Mouse (Mus musculus): Measurements from ENCODE around the gene Plekhb2. TPM values are rescaled to one million over a fixed set of nuclear protein-coding genes. Genes with fewer than 3 reads are reported as not detected.
A peak's percentile ranks its signal among the peaks of the same experiment; 100 is the strongest.

The Plekhb2 gene
- polyA plus RNA-seq, 1 experiment = 33.3 TPM

DNA sequence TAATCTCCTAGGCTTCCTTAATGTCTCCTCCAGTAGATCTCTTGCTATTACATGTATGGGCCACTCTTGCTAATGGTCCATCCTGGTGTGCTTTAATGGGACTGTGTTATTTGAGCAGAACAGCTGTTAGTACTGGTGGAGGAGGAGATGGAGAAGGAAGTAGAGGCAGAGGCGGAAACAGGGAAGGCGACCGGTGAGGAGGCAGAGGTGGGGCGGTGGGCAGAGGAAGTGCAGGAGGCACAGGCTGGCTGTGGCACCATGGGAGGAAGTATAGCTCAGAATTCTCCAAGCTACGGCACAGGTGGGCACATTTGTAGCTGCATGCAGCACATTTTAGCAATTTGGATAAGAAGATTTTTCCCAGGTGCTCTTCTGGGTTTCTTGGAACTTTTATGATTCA lies 23.8 kb downstream of the Plekhb2 start:
- no peak for TF ChIP-seq EP300 (IDR thresholded peaks at IDR 0.05; ENCODE audit: insufficient read depth, low read depth, low read length)
- TF ChIP-seq POLR2A (IDR thresholded peaks at IDR 0.05; ENCODE audit: insufficient read depth, low read length) = no peak
- no peak for TF ChIP-seq CTCF (IDR thresholded peaks at IDR 0.05; ENCODE audit: low read depth, low read length)

GRCm38 (mm10) chr1:34879611-34880010 lies 29.8 kb downstream of the Plekhb2 start:
- Histone ChIP-seq H3K36me3 (ENCODE audit: control insufficient read depth, insufficient read depth, low read length, poor library complexity, severe bottlenecking) (no peaks in the 10 kb centered on the region), H3K27ac (ENCODE audit: insufficient read depth, low read length) (no peak overlapping the region), H3K9me3 (replicated peaks; ENCODE audit: control insufficient read depth, insufficient read depth, low read length, poor library complexity, severe bottlenecking) (0 out of 2 replicates have a peak, but pooled peaks cover 7% of the 10 kb centered on the region), H3K27me3 (ENCODE audit: control insufficient read depth, insufficient read depth, low read length, poor library complexity, severe bottlenecking) (no peaks in the 10 kb centered on the region), H3K4me3 (ENCODE audit: low read depth, low read length) (no peak overlapping the region), H3K4me1 (ENCODE audit: control insufficient read depth, insufficient read depth, low read length) (peaks cover 2% of the 10 kb centered on the region), H3K9ac (ENCODE audit: low read depth, poor library complexity, severe bottlenecking) (no peak overlapping the region)
- TF ChIP-seq CTCF (IDR thresholded peaks at IDR 0.05; ENCODE audit: low read depth, low read length) (no peak), POLR2A (IDR thresholded peaks at IDR 0.05; ENCODE audit: insufficient read depth, low read length) (no peak), EP300 (IDR thresholded peaks at IDR 0.05; ENCODE audit: insufficient read depth, low read depth, low read length) (no peak)

More for the DNA sequence above, 23.8 kb downstream of the Plekhb2 start:
- Histone ChIP-seq H3K4me3 (ENCODE audit: low read depth, low read length) (no peak overlapping the region), H3K27ac (ENCODE audit: insufficient read depth, low read length) (no peak overlapping the region), H3K9me3 (replicated peaks; ENCODE audit: control insufficient read depth, insufficient read depth, low read length, poor library complexity, severe bottlenecking) (no peaks in the 10 kb centered on the region), H3K36me3 (ENCODE audit: control insufficient read depth, insufficient read depth, low read length, poor library complexity, severe bottlenecking) (no peaks in the 10 kb centered on the region), H3K27me3 (ENCODE audit: control insufficient read depth, insufficient read depth, low read length, poor library complexity, severe bottlenecking) (no peaks in the 10 kb centered on the region), H3K4me1 (ENCODE audit: control insufficient read depth, insufficient read depth, low read length) (no peaks in the 10 kb centered on the region), H3K9ac (ENCODE audit: low read depth, poor library complexity, severe bottlenecking) (no peak overlapping the region)

GRCm38 (mm10) chr1:34883776-34884175 lies 34.0 kb downstream of the Plekhb2 start:
- 0 out of 2 replicates have a peak, but pooled peaks have one; percentile 15 for TF ChIP-seq EP300 (IDR thresholded peaks at IDR 0.05; ENCODE audit: insufficient read depth, low read depth, low read length)
- no peak for TF ChIP-seq CTCF (IDR thresholded peaks at IDR 0.05; ENCODE audit: low read depth, low read length)

GRCm38 (mm10) chr1:34891559-34892289 lies 41.9 kb downstream of the Plekhb2 start:
- TF ChIP-seq CTCF (IDR thresholded peaks at IDR 0.05; ENCODE audit: low read depth, low read length) (peak; percentile 68), EP300 (IDR thresholded peaks at IDR 0.05; ENCODE audit: insufficient read depth, low read depth, low read length) (no peak), POLR2A (IDR thresholded peaks at IDR 0.05; ENCODE audit: insufficient read depth, low read length) (no peak)
- H3K4me1 ChIP-seq (ENCODE audit: control insufficient read depth, insufficient read depth, low read length) = no peaks in the 10 kb centered on the region

More at GRCm38 (mm10) chr1:34883776-34884175, 34.0 kb downstream of the Plekhb2 start:
- H3K27me3 ChIP-seq (ENCODE audit: control insufficient read depth, insufficient read depth, low read length, poor library complexity, severe bottlenecking) = no peaks in the 10 kb centered on the region
- no peak overlapping the region for H3K4me3 ChIP-seq (ENCODE audit: low read depth, low read length)
- peaks cover 2% of the 10 kb centered on the region for H3K4me1 ChIP-seq (ENCODE audit: control insufficient read depth, insufficient read depth, low read length)
- no peaks in the 10 kb centered on the region for H3K36me3 ChIP-seq (ENCODE audit: control insufficient read depth, insufficient read depth, low read length, poor library complexity, severe bottlenecking)
- 0 out of 2 replicates have a peak, but pooled peaks cover 7% of the 10 kb centered on the region for H3K9me3 ChIP-seq (replicated peaks; ENCODE audit: control insufficient read depth, insufficient read depth, low read length, poor library complexity, severe bottlenecking)
- no peak overlapping the region for H3K27ac ChIP-seq (ENCODE audit: insufficient read depth, low read length)
- H3K9ac ChIP-seq (ENCODE audit: low read depth, poor library complexity, severe bottlenecking) = no peak overlapping the region

DNA sequence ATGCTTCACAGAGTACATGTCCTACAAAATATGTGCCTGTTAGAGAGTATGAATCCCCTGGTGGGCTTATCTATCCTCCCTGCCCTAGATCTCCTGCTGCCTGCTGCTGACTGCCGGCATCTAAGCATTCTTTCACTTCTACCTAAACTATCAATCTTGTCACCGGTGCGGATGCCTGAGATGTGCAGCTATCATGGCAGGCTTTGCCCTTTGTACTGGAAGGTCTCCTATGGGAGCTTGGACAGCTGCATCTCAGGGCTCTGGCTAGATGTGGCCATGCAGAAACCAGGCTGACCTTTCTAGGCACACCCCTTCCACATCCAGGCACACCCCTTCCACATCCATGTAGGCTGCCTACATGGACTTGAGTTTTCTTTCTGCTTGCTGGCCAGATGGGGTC lies 42.7 kb downstream of the Plekhb2 start:
- Histone ChIP-seq H3K36me3 (ENCODE audit: control insufficient read depth, insufficient read depth, low read length, poor library complexity, severe bottlenecking) (no peaks in the 10 kb centered on the region), H3K27me3 (ENCODE audit: control insufficient read depth, insufficient read depth, low read length, poor library complexity, severe bottlenecking) (no peaks in the 10 kb centered on the region), H3K4me3 (ENCODE audit: low read depth, low read length) (no peak overlapping the region), H3K9ac (ENCODE audit: low read depth, poor library complexity, severe bottlenecking) (no peak overlapping the region), H3K4me1 (ENCODE audit: control insufficient read depth, insufficient read depth, low read length) (no peaks in the 10 kb centered on the region), H3K9me3 (replicated peaks; ENCODE audit: control insufficient read depth, insufficient read depth, low read length, poor library complexity, severe bottlenecking) (no peaks in the 10 kb centered on the region), H3K27ac (ENCODE audit: insufficient read depth, low read length) (no peak overlapping the region)
- TF ChIP-seq POLR2A (IDR thresholded peaks at IDR 0.05; ENCODE audit: insufficient read depth, low read length) (no peak), EP300 (IDR thresholded peaks at IDR 0.05; ENCODE audit: insufficient read depth, low read depth, low read length) (no peak), CTCF (IDR thresholded peaks at IDR 0.05; ENCODE audit: low read depth, low read length) (no peak)

More at GRCm38 (mm10) chr1:34891559-34892289, 41.9 kb downstream of the Plekhb2 start:
- Histone ChIP-seq H3K9me3 (replicated peaks; ENCODE audit: control insufficient read depth, insufficient read depth, low read length, poor library complexity, severe bottlenecking) (no peaks in the 10 kb centered on the region), H3K36me3 (ENCODE audit: control insufficient read depth, insufficient read depth, low read length, poor library complexity, severe bottlenecking) (no peaks in the 10 kb centered on the region), H3K4me3 (ENCODE audit: low read depth, low read length) (no peak overlapping the region), H3K27ac (ENCODE audit: insufficient read depth, low read length) (no peak overlapping the region), H3K9ac (ENCODE audit: low read depth, poor library complexity, severe bottlenecking) (no peak overlapping the region), H3K27me3 (ENCODE audit: control insufficient read depth, insufficient read depth, low read length, poor library complexity, severe bottlenecking) (no peaks in the 10 kb centered on the region)

DNA sequence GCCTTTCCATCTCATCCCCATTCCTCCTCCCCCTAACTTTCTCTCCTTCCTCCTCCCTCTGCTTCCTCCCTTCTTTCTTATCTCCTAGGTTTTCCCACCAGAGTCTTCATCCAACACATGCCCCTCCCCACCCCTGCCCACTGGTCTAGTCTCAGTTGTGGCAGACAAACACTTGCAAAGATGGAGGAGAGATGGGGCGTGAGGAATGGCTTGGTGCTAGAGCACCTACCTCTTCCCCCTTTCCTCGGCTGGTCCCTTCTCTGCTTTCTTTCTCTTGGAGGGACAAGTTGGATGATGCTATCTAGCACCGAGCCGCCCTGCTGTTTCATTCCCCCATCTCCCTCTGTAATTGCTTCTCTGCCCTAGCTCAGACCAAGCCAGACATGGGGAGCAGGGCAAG lies 43.6 kb downstream of the Plekhb2 start:
- H3K27me3 ChIP-seq (ENCODE audit: control insufficient read depth, insufficient read depth, low read length, poor library complexity, severe bottlenecking) = no peaks in the 10 kb centered on the region
- TF ChIP-seq EP300 (IDR thresholded peaks at IDR 0.05; ENCODE audit: insufficient read depth, low read depth, low read length) (no peak), CTCF (IDR thresholded peaks at IDR 0.05; ENCODE audit: low read depth, low read length) (no peak), POLR2A (IDR thresholded peaks at IDR 0.05; ENCODE audit: insufficient read depth, low read length) (no peak)
- H3K9ac ChIP-seq (ENCODE audit: low read depth, poor library complexity, severe bottlenecking) = no peak overlapping the region
- no peak overlapping the region for H3K27ac ChIP-seq (ENCODE audit: insufficient read depth, low read length)
- H3K4me3 ChIP-seq (ENCODE audit: low read depth, low read length) = no peak overlapping the region
- no peaks in the 10 kb centered on the region for H3K9me3 ChIP-seq (replicated peaks; ENCODE audit: control insufficient read depth, insufficient read depth, low read length, poor library complexity, severe bottlenecking)
- H3K36me3 ChIP-seq (ENCODE audit: control insufficient read depth, insufficient read depth, low read length, poor library complexity, severe bottlenecking) = no peaks in the 10 kb centered on the region
- H3K4me1 ChIP-seq (ENCODE audit: control insufficient read depth, insufficient read depth, low read length) = no peaks in the 10 kb centered on the region
